Comparison of ENCODE assay signal across 8 mouse cellular contexts in the genomic region with DNA sequence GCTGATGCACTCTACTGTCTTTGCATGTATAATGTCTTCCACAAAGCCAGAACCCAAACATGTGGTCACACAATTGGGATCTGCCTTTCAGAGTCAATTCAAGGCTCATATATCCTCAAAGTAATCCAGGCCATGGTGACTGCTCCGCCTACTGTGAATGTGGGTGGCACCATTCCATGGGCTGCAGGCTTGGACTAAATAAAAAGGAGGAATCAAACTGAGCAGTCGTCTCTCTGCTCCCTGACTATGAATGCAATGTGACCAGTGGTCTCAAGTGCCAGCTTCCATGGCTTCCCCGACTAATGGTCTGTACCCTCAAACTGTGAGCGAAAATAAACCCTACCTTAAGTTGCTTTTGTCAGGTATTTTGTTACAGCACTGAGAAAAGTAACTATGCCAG. TPM values are rescaled to one million over a fixed set of nuclear protein-coding genes. Genes with fewer than 3 reads are reported as not detected.
A peak's percentile ranks its signal among the peaks of the same experiment; 100 is the strongest.
DNase-seq lines count a peak whose midpoint lies in the region; ATAC-seq lines count a peak whose summit lies in the region.

No protein-coding gene starts in this region.

- DNase-seq in cerebellum, adult 11-12 months, result peak; percentile 54
- no peak for DNase-seq in liver, embryonic 13.5 days
- no peak for DNase-seq in embryo, embryonic 10 days (ENCODE audit: low spot score)

- peak overlapping the region; percentile 11 for H3K27ac ChIP-seq in liver, embryonic 13.5 days
- H3K27ac ChIP-seq in stomach, embryonic 16.5 days (ENCODE audit: low read length), result no peak overlapping the region

- peak overlapping the region; percentile 95 for H3K9ac ChIP-seq in liver, embryonic 13.5 days
- no peak overlapping the region for H3K9ac ChIP-seq in stomach, embryonic 16.5 days (ENCODE audit: low read length)

- H3K36me3 ChIP-seq in megakaryocyte, embryonic 14.5 days (replicated peaks; ENCODE audit: low read length), result peaks cover 51% of the 10 kb centered on the region
- peaks cover 24% of the 10 kb centered on the region for H3K36me3 ChIP-seq in liver, embryonic 13.5 days
- no peaks in the 10 kb centered on the region for H3K36me3 ChIP-seq in stomach, embryonic 16.5 days (ENCODE audit: control insufficient read depth, insufficient read depth, low read length)

- H3K4me2 ChIP-seq in liver, embryonic 13.5 days, result peak overlapping the region; percentile 70
- H3K4me2 ChIP-seq in stomach, embryonic 16.5 days (ENCODE audit: low read depth, low read length), result peak overlapping the region; percentile 38

- no peak for ATAC-seq in cerebellum, adult (ENCODE audit: insufficient number of reproducible peaks, low FRiP score, low TSS enrichment)
- no peak for ATAC-seq in megakaryocyte, adult 5-6 weeks (ENCODE audit: poor library complexity, severe bottlenecking)
- ATAC-seq in liver, embryonic 13.5 days (ENCODE audit: low read depth), result no peak
- no peak for ATAC-seq in stomach, embryonic 16.5 days (ENCODE audit: insufficient read depth, low FRiP score)
- ATAC-seq in activated CD4-positive, CD25-positive, alpha-beta regulatory T cell, adult 4 months, result no peak

- peaks cover 50% of the 10 kb centered on the region for H3K4me1 ChIP-seq in megakaryocyte, embryonic 14.5 days
- H3K4me1 ChIP-seq in liver, embryonic 13.5 days (replicated peaks), result peaks cover 54% of the 10 kb centered on the region
- peaks cover 17% of the 10 kb centered on the region; the same call in 1 of the 2 replicates for H3K4me1 ChIP-seq in stomach, embryonic 16.5 days (ENCODE audit: control insufficient read depth, insufficient read depth, low read length)

- H3K27me3 ChIP-seq in megakaryocyte, embryonic 14.5 days (replicated peaks), result no peaks in the 10 kb centered on the region
- no peaks in the 10 kb centered on the region for H3K27me3 ChIP-seq in liver, embryonic 13.5 days
- H3K27me3 ChIP-seq in stomach, embryonic 16.5 days (ENCODE audit: control insufficient read depth, insufficient read depth, low read length), result no peaks in the 10 kb centered on the region

- H3K4me3 ChIP-seq in megakaryocyte, embryonic 14.5 days (replicated peaks), result peak overlapping the region; percentile 99
- H3K4me3 ChIP-seq in liver, embryonic 13.5 days (replicated peaks), result peak overlapping the region; percentile 78
- H3K4me3 ChIP-seq in stomach, embryonic 16.5 days (replicated peaks; ENCODE audit: low read length), result no peak overlapping the region; the same call in 1 of the 2 replicates

- no peaks in the 10 kb centered on the region for H3K9me3 ChIP-seq in megakaryocyte, embryonic 14.5 days
- H3K9me3 ChIP-seq in liver, embryonic 13.5 days (replicated peaks), result no peaks in the 10 kb centered on the region
- H3K9me3 ChIP-seq in stomach, embryonic 16.5 days (replicated peaks; ENCODE audit: control insufficient read depth, low read length), result no peaks in the 10 kb centered on the region

- 72% methylated on average over 4 of the region's 4 CpGs for WGBS in liver, embryonic 13.5 days (ENCODE audit: insufficient replicate concordance)
- 77% methylated on average over 4 of the region's 4 CpGs for WGBS in stomach, embryonic 16.5 days

RNA-seq across cellular contexts. Expression of a gene that starts 1.6 kb away (rescaled TPM):
- 29.1 and 84.4 TPM in 2 replicates for polyA plus RNA-seq in megakaryocyte, embryonic 14.5 days (2012; ENCODE audit: insufficient read depth, low replicate concordance)
- 0.18 and 1.0 TPM in 2 replicates for total RNA-seq in megakaryocyte, adult 5-6 weeks (2015)
- 0.85 and 0.99 TPM in 2 replicates for total RNA-seq in megakaryocyte, adult 5-6 weeks (2017)
- polyA plus RNA-seq in liver, embryonic 13.5 days (2015; fragmentation: Nextera tagmentation; extraction: Ambion mirVana), result 0.71 and 1.0 TPM in 2 replicates
- 0.12 and 0.19 TPM in 2 replicates for polyA plus RNA-seq in stomach, embryonic 16.5 days (2015; fragmentation: Nextera tagmentation; extraction: Ambion mirVana)
- polyA plus RNA-seq in activated CD4-positive, CD25-positive, alpha-beta regulatory T cell, adult 4 months (2017; shearing (Covaris generic)), result under 1 TPM; 0.61 to 0.71 TPM

RNA-seq across cellular contexts. Expression of a gene that starts 2.5 kb away (rescaled TPM):
- 7.9 and 16.7 TPM in 2 replicates for polyA plus RNA-seq in megakaryocyte, embryonic 14.5 days (2012; ENCODE audit: insufficient read depth, low replicate concordance)
- total RNA-seq in megakaryocyte, adult 5-6 weeks (2015), result 29.4 and 33.7 TPM in 2 replicates
- total RNA-seq in megakaryocyte, adult 5-6 weeks (2017), result 28.0 and 38.9 TPM in 2 replicates
- 12.7 and 15.4 TPM in 2 replicates for polyA plus RNA-seq in liver, embryonic 13.5 days (2015; fragmentation: Nextera tagmentation; extraction: Ambion mirVana)
- 6.8 and 8.9 TPM in 2 replicates for polyA plus RNA-seq in stomach, embryonic 16.5 days (2015; fragmentation: Nextera tagmentation; extraction: Ambion mirVana)
- 10 to 100 TPM in 1 of 2 experiments, 1 to 10 TPM in 1; 9.0 to 14.8 TPM for polyA plus RNA-seq in activated CD4-positive, CD25-positive, alpha-beta regulatory T cell, adult 4 months (2017; shearing (Covaris generic))

RNA-seq across cellular contexts. Expression of a gene that starts 24.3 kb away (rescaled TPM):
- 25.9 and 40.9 TPM in 2 replicates for polyA plus RNA-seq in megakaryocyte, embryonic 14.5 days (2012; ENCODE audit: insufficient read depth, low replicate concordance)
- total RNA-seq in megakaryocyte, adult 5-6 weeks (2015), result 113 TPM in 2 replicates
- total RNA-seq in megakaryocyte, adult 5-6 weeks (2017), result 51.2 and 59.8 TPM in 2 replicates
- 73.6 and 91.4 TPM in 2 replicates for polyA plus RNA-seq in liver, embryonic 13.5 days (2015; fragmentation: Nextera tagmentation; extraction: Ambion mirVana)
- polyA plus RNA-seq in stomach, embryonic 16.5 days (2015; fragmentation: Nextera tagmentation; extraction: Ambion mirVana), result 84.8 and 85.7 TPM in 2 replicates
- 10 to 100 TPM; 72.7 to 77.6 TPM for polyA plus RNA-seq in activated CD4-positive, CD25-positive, alpha-beta regulatory T cell, adult 4 months (2017; shearing (Covaris generic))

Comparison
In these comparisons a context has a peak if more than half of its experiments do, and no peak if none do; other contexts are left out.
1. RNA of a gene that starts 1.6 kb away (polyA plus RNA-seq): 29.1 to 84.4 TPM in megakaryocyte, embryonic 14.5 days; 0.71 to 1.0 TPM in liver, embryonic 13.5 days, 0.61 to 0.71 TPM in activated CD4-positive, CD25-positive, alpha-beta regulatory T cell, adult 4 months and 0.12 to 0.19 TPM in stomach, embryonic 16.5 days; every median in the first group is over 10 times any median in the second.